Comparison of ENCODE assay signal across 11 mouse cellular contexts in the genomic region with DNA sequence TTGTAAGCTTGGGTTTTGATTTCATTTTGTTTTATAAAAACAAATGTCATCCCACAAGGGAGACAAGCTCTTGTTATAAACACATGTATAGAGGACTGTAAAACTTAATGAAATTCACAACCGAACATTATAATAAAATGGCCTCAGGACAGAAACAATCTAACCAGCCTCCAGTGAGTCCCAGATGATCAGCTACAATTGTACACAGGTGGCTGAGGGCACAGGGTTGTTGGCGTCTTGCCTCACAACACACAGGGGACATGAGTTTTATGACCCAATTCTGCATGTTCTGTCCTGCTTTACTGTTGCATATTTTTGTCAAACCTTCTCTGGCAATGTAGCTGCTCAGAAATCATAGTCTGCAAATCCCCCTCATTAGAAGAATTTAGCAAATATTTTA.
"Had no signal": no experiment of that assay in that cellular context is flagged by ENCODE, and none has a peak within 500 bp of the region (broad histone marks: within the 10 kb centered on the region; RNA-seq: fewer than 3 reads in every experiment).

No protein-coding gene starts in this region.

- H3K27ac ChIP-seq: layer of hippocampus, adult 2 months; liver, embryonic 14.5 days; midbrain, embryonic 13.5 days; stomach, postnatal 0 days had no signal

- H3K4me1 ChIP-seq: midbrain, embryonic 13.5 days had no signal

- H3K9ac ChIP-seq: liver, embryonic 14.5 days; midbrain, embryonic 13.5 days had no signal

- H3K4me2 ChIP-seq: midbrain, embryonic 13.5 days had no signal

- H3K9me3 ChIP-seq: midbrain, embryonic 13.5 days had no signal

- ATAC-seq: midbrain, embryonic 13.5 days had no signal

- H3K36me3 ChIP-seq: midbrain, embryonic 13.5 days had no signal

- DNase-seq: kidney, adult 18-20 months; kidney, postnatal 10 days; kidney, postnatal 4 days; left cerebral cortex, postnatal 4 days; lung, adult 18-20 months; thymus, postnatal 4 days had no signal

- H3K4me3 ChIP-seq: layer of hippocampus, adult 2 months; midbrain, embryonic 13.5 days; myocyte had no signal

- H3K27me3 ChIP-seq: midbrain, embryonic 13.5 days had no signal
